In genomic region chr19:53600549-53601362, GRCm38 (mm10) we compare ENCODE assay signal across 8 mouse cellular contexts. TPM values are rescaled to one million over a fixed set of nuclear protein-coding genes. Genes with fewer than 3 reads are reported as not detected.
DNase-seq lines count a peak whose midpoint lies in the region; ATAC-seq lines count a peak whose summit lies in the region.

No protein-coding gene starts in this region.

- no peaks in the 10 kb centered on the region for H3K9me3 ChIP-seq in intestine, embryonic 16.5 days (ENCODE audit: control insufficient read depth, low read length)
- H3K9me3 ChIP-seq in limb, embryonic 12.5 days = no peaks in the 10 kb centered on the region
- H3K9me3 ChIP-seq in midbrain, embryonic 12.5 days = no peaks in the 10 kb centered on the region

- peak overlapping the region; percentile 96 for H3K27ac ChIP-seq in intestine, embryonic 16.5 days (ENCODE audit: low read length)
- peak overlapping the region; percentile 97 for H3K27ac ChIP-seq in limb, embryonic 12.5 days
- H3K27ac ChIP-seq in midbrain, embryonic 12.5 days (replicated peaks) = peak overlapping the region; percentile 98

- H3K9ac ChIP-seq in intestine, embryonic 16.5 days (ENCODE audit: low read depth, low read length) = peak overlapping the region; percentile 96
- peak overlapping the region; percentile 96 for H3K9ac ChIP-seq in limb, embryonic 12.5 days (replicated peaks)
- H3K9ac ChIP-seq in midbrain, embryonic 12.5 days (replicated peaks) = peak overlapping the region; percentile 95

- H3K4me1 ChIP-seq in intestine, embryonic 16.5 days (ENCODE audit: control insufficient read depth, insufficient read depth, low read length) = peaks cover 16% of the 10 kb centered on the region
- H3K4me1 ChIP-seq in limb, embryonic 12.5 days (replicated peaks) = peaks cover 14% of the 10 kb centered on the region
- H3K4me1 ChIP-seq in midbrain, embryonic 12.5 days = peaks cover 13% of the 10 kb centered on the region

- H3K36me3 ChIP-seq in intestine, embryonic 16.5 days (ENCODE audit: control insufficient read depth, insufficient read depth, low read length) = no peaks in the 10 kb centered on the region
- H3K36me3 ChIP-seq in limb, embryonic 12.5 days = peaks cover 29% of the 10 kb centered on the region
- peaks cover 13% of the 10 kb centered on the region; the same call in 1 of the 2 replicates for H3K36me3 ChIP-seq in midbrain, embryonic 12.5 days

- under 1% methylated on average over 67 of the region's 82 CpGs for WGBS in intestine, embryonic 16.5 days
- under 1% methylated on average over 69 of the region's 82 CpGs for WGBS in limb, embryonic 12.5 days
- WGBS in midbrain, embryonic 12.5 days = under 1% methylated on average over 64 of the region's 82 CpGs

- H3K27me3 ChIP-seq in intestine, embryonic 16.5 days (replicated peaks; ENCODE audit: control insufficient read depth, insufficient read depth, low read length) = no peaks in the 10 kb centered on the region
- no peaks in the 10 kb centered on the region for H3K27me3 ChIP-seq in limb, embryonic 12.5 days
- H3K27me3 ChIP-seq in midbrain, embryonic 12.5 days = no peaks in the 10 kb centered on the region

- H3K4me2 ChIP-seq in intestine, embryonic 16.5 days (ENCODE audit: low read depth, low read length) = peak overlapping the region; percentile 93
- peak overlapping the region; percentile 95 for H3K4me2 ChIP-seq in limb, embryonic 12.5 days
- H3K4me2 ChIP-seq in midbrain, embryonic 12.5 days (replicated peaks) = peak overlapping the region; percentile 91

- peak; percentile 79 for ATAC-seq in intestine, embryonic 16.5 days
- peak; percentile 34 for ATAC-seq in limb, embryonic 12.5 days (ENCODE audit: insufficient number of reproducible peaks, insufficient read depth, low FRiP score, low TSS enrichment, low read depth)
- ATAC-seq in midbrain, embryonic 12.5 days (ENCODE audit: low FRiP score, low read depth) = peak; percentile 68

- H3K4me3 ChIP-seq in intestine, embryonic 16.5 days (ENCODE audit: low read length) = peak overlapping the region; percentile 99
- peak overlapping the region; percentile 89 for H3K4me3 ChIP-seq in limb, embryonic 12.5 days (replicated peaks)
- peak overlapping the region; percentile 99 for H3K4me3 ChIP-seq in midbrain, embryonic 12.5 days

- peak; percentile 64 for DNase-seq in 3134 (ENCODE audit: extremely low read depth, insufficient read length, low spot score)
- peak; percentile 61 to 83 for DNase-seq in adrenal gland, adult (ENCODE audit: inconsistent age in 2 of 2, low spot score in 1 of 2)
- peak; percentile 49 for DNase-seq in embryo, embryonic 10 days (ENCODE audit: low spot score)
- peak; percentile 64 for DNase-seq in gastrocnemius, postnatal 10 days
- peak; percentile 65 for DNase-seq in spleen, adult 12 weeks (ENCODE audit: low spot score)

RNA-seq across cellular contexts. Expression of gene Smc3, which starts 0.6 kb away (rescaled TPM):
- 10 to 100 TPM; 22.5 to 27.4 TPM for total RNA-seq in gastrocnemius, postnatal 10 days (2021)
- polyA plus RNA-seq in intestine, embryonic 16.5 days (2015; fragmentation: Nextera tagmentation; extraction: Ambion mirVana) = 43.9 and 50.8 TPM in 2 replicates
- 83.4 and 83.8 TPM in 2 replicates for polyA plus RNA-seq in limb, embryonic 12.5 days (2016; fragmentation: Nextera tagmentation; extraction: Ambion mirVana)
- polyA plus RNA-seq in midbrain, embryonic 12.5 days (2016; fragmentation: Nextera tagmentation; extraction: Ambion mirVana) = 80.7 and 85.6 TPM in 2 replicates

RNA-seq across cellular contexts. Expression of gene Nutf2-ps1, which starts 11.9 kb away (rescaled TPM):
- 10 to 100 TPM; 83.4 to 96.6 TPM for total RNA-seq in gastrocnemius, postnatal 10 days (2021)
- polyA plus RNA-seq in intestine, embryonic 16.5 days (2015; fragmentation: Nextera tagmentation; extraction: Ambion mirVana) = 299 and 330 TPM in 2 replicates
- polyA plus RNA-seq in limb, embryonic 12.5 days (2016; fragmentation: Nextera tagmentation; extraction: Ambion mirVana) = 449 and 459 TPM in 2 replicates
- 407 and 436 TPM in 2 replicates for polyA plus RNA-seq in midbrain, embryonic 12.5 days (2016; fragmentation: Nextera tagmentation; extraction: Ambion mirVana)

Comparison
In these comparisons a context has a peak if more than half of its experiments do, and no peak if none do; other contexts are left out.
1. Peak in every context shown above with its lines: DNase-seq, ATAC-seq, H3K4me3 ChIP-seq and H3K27ac ChIP-seq.